Mouse (Mus musculus): ENCODE data around the gene Hrh3. TPM values are rescaled to one million over a fixed set of nuclear protein-coding genes. Genes with fewer than 3 reads are reported as not detected.

The Hrh3 gene
- total and polyA plus RNA-seq, 3 experiments = 0.11 TPM; not detected in 2

DNA sequence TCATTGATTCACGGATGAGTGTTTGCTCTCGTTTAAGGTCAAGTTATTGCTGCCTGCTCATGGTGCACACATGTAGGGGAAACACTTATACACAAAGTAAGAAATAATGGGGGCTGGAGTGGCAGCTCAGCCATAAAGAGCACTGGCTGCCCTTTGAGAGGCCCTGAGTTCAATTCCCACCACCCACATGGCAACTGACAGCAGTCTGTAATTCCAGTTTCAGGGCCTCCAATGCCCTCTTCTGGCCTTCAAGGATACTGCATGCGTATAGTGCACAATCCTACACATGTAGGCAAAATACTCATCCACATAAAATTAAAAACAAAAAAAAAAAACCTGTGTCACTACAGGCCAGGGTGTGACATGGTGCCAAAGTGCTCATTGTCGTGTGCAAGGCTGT lies 16.8 kb downstream of the Hrh3 start:
- H3K9me3 ChIP-seq (replicated peaks) = no peaks in the 10 kb centered on the region
- no peak overlapping the region for H3K4me3 ChIP-seq (ENCODE audit: low read depth, low read length)
- TF ChIP-seq CTCF (IDR thresholded peaks at IDR 0.05; ENCODE audit: low read depth, low read length) (no peak), GATA2 (IDR thresholded peaks at IDR 0.05; ENCODE audit: borderline replicate concordance, low read depth, low read length) (no peak), TAL1 (conservative IDR thresholded peaks at IDR 0.05; ENCODE audit: low read depth, low read length) (no peak), GATA1 (IDR thresholded peaks at IDR 0.05; ENCODE audit: borderline replicate concordance, low read length) (no peak), POLR2AphosphoS5 (IDR thresholded peaks at IDR 0.05; ENCODE audit: insufficient replicate concordance, low read depth, low read length) (no peak)
- no peaks in the 10 kb centered on the region for H3K4me1 ChIP-seq (ENCODE audit: insufficient read depth, low read depth, low read length)
- DNase-seq (ENCODE audit: low spot score) (no peak), ATAC-seq (ENCODE audit: extremely low read depth, insufficient number of reproducible peaks, low FRiP score, poor library complexity, severe bottlenecking) (no peak)
- peaks cover 48% of the 10 kb centered on the region for H3K36me3 ChIP-seq (replicated peaks)
- peaks cover 25% of the 10 kb centered on the region for H3K27me3 ChIP-seq (ENCODE audit: insufficient read depth, low read length)

- Histone ChIP-seq H3K27me3 (ENCODE audit: insufficient read depth, low read length) (peaks cover 25% of the 10 kb centered on the region), H3K36me3 (replicated peaks) (peaks cover 57% of the 10 kb centered on the region), H3K4me3 (ENCODE audit: low read depth, low read length) (no peak overlapping the region), H3K9me3 (replicated peaks) (no peaks in the 10 kb centered on the region), H3K4me1 (ENCODE audit: insufficient read depth, low read depth, low read length) (no peaks in the 10 kb centered on the region)
- TF ChIP-seq GATA2 (IDR thresholded peaks at IDR 0.05; ENCODE audit: borderline replicate concordance, low read depth, low read length) = no peak
- TF ChIP-seq POLR2AphosphoS5 (IDR thresholded peaks at IDR 0.05; ENCODE audit: insufficient replicate concordance, low read depth, low read length) = no peak
- TF ChIP-seq TAL1 (conservative IDR thresholded peaks at IDR 0.05; ENCODE audit: low read depth, low read length) = no peak
- no peak for TF ChIP-seq GATA1 (IDR thresholded peaks at IDR 0.05; ENCODE audit: borderline replicate concordance, low read length)
- no peak for TF ChIP-seq CTCF (IDR thresholded peaks at IDR 0.05; ENCODE audit: low read depth, low read length)
- ATAC-seq (ENCODE audit: extremely low read depth, insufficient number of reproducible peaks, low FRiP score, poor library complexity, severe bottlenecking) (no peak), DNase-seq (ENCODE audit: low spot score) (no peak)
These were observed 17.7 kb downstream of the Hrh3 start for GRCm38 (mm10) chr2:180086637-180087027.

- DNase-seq (ENCODE audit: low spot score) (no peak), ATAC-seq (ENCODE audit: extremely low read depth, insufficient number of reproducible peaks, low FRiP score, poor library complexity, severe bottlenecking) (no peak)
- TF ChIP-seq GATA1 (IDR thresholded peaks at IDR 0.05; ENCODE audit: borderline replicate concordance, low read length) (no peak), TAL1 (conservative IDR thresholded peaks at IDR 0.05; ENCODE audit: low read depth, low read length) (no peak), CTCF (IDR thresholded peaks at IDR 0.05; ENCODE audit: low read depth, low read length) (no peak), GATA2 (IDR thresholded peaks at IDR 0.05; ENCODE audit: borderline replicate concordance, low read depth, low read length) (no peak), POLR2AphosphoS5 (IDR thresholded peaks at IDR 0.05; ENCODE audit: insufficient replicate concordance, low read depth, low read length) (no peak)
- Histone ChIP-seq H3K36me3 (replicated peaks) (peaks cover 62% of the 10 kb centered on the region), H3K27me3 (ENCODE audit: insufficient read depth, low read length) (peaks cover 25% of the 10 kb centered on the region), H3K9me3 (replicated peaks) (no peaks in the 10 kb centered on the region), H3K4me3 (ENCODE audit: low read depth, low read length) (no peak overlapping the region), H3K4me1 (ENCODE audit: insufficient read depth, low read depth, low read length) (no peaks in the 10 kb centered on the region)
These were observed 18.2 kb downstream of the Hrh3 start for GRCm38 (mm10) chr2:180085926-180086636.

- Histone ChIP-seq H3K4me1 (ENCODE audit: insufficient read depth, low read depth, low read length) (peaks cover 2% of the 10 kb centered on the region; the same call in 1 of the 2 replicates), H3K27me3 (ENCODE audit: insufficient read depth, low read length) (peaks cover 14% of the 10 kb centered on the region), H3K36me3 (replicated peaks) (peaks cover 74% of the 10 kb centered on the region), H3K9me3 (replicated peaks) (no peaks in the 10 kb centered on the region), H3K4me3 (ENCODE audit: low read depth, low read length) (no peak overlapping the region)
- no peak for TF ChIP-seq GATA2 (IDR thresholded peaks at IDR 0.05; ENCODE audit: borderline replicate concordance, low read depth, low read length)
- no peak for TF ChIP-seq TAL1 (conservative IDR thresholded peaks at IDR 0.05; ENCODE audit: low read depth, low read length)
- TF ChIP-seq GATA1 (IDR thresholded peaks at IDR 0.05; ENCODE audit: borderline replicate concordance, low read length) = no peak
- no peak for TF ChIP-seq POLR2AphosphoS5 (IDR thresholded peaks at IDR 0.05; ENCODE audit: insufficient replicate concordance, low read depth, low read length)
- no peak for TF ChIP-seq CTCF (IDR thresholded peaks at IDR 0.05; ENCODE audit: low read depth, low read length)
- no peak for DNase-seq (ENCODE audit: low spot score)
- no peak for ATAC-seq (ENCODE audit: extremely low read depth, insufficient number of reproducible peaks, low FRiP score, poor library complexity, severe bottlenecking)
These were observed 19.7 kb downstream of the Hrh3 start for GRCm38 (mm10) chr2:180084565-180084964.

DNA sequence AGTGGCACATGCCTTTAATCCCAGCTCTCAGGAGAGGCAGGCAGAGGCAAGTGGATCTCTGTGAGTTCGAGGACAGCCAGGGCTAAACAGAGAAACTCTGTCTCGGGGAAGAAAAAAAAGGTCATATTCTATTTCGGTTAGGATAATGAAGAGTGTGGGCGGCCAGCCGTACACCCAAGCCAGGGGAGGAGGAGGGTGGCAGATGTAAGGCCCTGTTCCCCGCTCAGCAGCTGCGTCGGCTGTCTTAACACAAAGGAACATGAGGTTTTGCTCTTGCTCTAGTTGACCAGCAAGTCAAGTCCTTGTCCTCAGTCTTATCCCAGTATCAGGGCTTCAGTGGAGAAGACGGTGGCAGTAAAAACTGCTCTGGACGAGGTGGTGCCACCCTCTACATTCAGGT lies 21.2 kb downstream of the Hrh3 start:
- DNase-seq (ENCODE audit: low spot score) (no peak), ATAC-seq (ENCODE audit: extremely low read depth, insufficient number of reproducible peaks, low FRiP score, poor library complexity, severe bottlenecking) (no peak)
- H3K27me3 ChIP-seq (ENCODE audit: insufficient read depth, low read length) = no peaks in the 10 kb centered on the region
- TF ChIP-seq TAL1 (conservative IDR thresholded peaks at IDR 0.05; ENCODE audit: low read depth, low read length) = no peak
- TF ChIP-seq GATA2 (IDR thresholded peaks at IDR 0.05; ENCODE audit: borderline replicate concordance, low read depth, low read length) = no peak
- no peak for TF ChIP-seq GATA1 (IDR thresholded peaks at IDR 0.05; ENCODE audit: borderline replicate concordance, low read length)
- TF ChIP-seq CTCF (IDR thresholded peaks at IDR 0.05; ENCODE audit: low read depth, low read length) = no peak
- no peak for TF ChIP-seq POLR2AphosphoS5 (IDR thresholded peaks at IDR 0.05; ENCODE audit: insufficient replicate concordance, low read depth, low read length)
- H3K4me1 ChIP-seq (ENCODE audit: insufficient read depth, low read depth, low read length) = peaks cover 5% of the 10 kb centered on the region
- no peaks in the 10 kb centered on the region for H3K9me3 ChIP-seq (replicated peaks)
- peaks cover 88% of the 10 kb centered on the region for H3K36me3 ChIP-seq (replicated peaks)
- no peak overlapping the region for H3K4me3 ChIP-seq (ENCODE audit: low read depth, low read length)

DNA sequence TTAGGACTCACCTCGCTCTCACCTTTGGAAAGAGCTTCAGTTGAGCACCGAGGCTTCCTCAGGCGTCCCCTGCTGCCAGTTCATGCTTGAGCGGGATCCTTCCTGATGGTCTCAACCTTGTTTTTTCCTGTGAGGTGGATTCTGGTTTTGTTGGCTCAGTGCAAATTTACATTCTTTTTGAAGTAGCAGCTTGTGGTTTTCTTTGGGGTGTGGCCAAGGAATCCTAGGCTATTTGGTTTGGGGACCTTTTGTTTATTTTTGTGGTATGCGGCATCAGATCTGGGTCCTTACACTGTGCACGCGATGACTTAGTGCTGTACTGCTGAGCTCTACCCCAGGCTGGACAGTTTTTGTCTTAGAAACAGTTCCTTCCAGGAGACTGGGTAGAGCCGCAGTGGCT lies 23.6 kb downstream of the Hrh3 start:
- Histone ChIP-seq H3K9me3 (replicated peaks) (no peaks in the 10 kb centered on the region), H3K36me3 (replicated peaks) (peaks cover 88% of the 10 kb centered on the region), H3K4me3 (ENCODE audit: low read depth, low read length) (no peak overlapping the region), H3K27me3 (ENCODE audit: insufficient read depth, low read length) (no peaks in the 10 kb centered on the region), H3K4me1 (ENCODE audit: insufficient read depth, low read depth, low read length) (peaks cover 5% of the 10 kb centered on the region)
- DNase-seq (ENCODE audit: low spot score) (no peak), ATAC-seq (ENCODE audit: extremely low read depth, insufficient number of reproducible peaks, low FRiP score, poor library complexity, severe bottlenecking) (no peak)
- TF ChIP-seq GATA1 (IDR thresholded peaks at IDR 0.05; ENCODE audit: borderline replicate concordance, low read length) = no peak
- TF ChIP-seq POLR2AphosphoS5 (IDR thresholded peaks at IDR 0.05; ENCODE audit: insufficient replicate concordance, low read depth, low read length) = no peak
- TF ChIP-seq GATA2 (IDR thresholded peaks at IDR 0.05; ENCODE audit: borderline replicate concordance, low read depth, low read length) = no peak
- TF ChIP-seq CTCF (IDR thresholded peaks at IDR 0.05; ENCODE audit: low read depth, low read length) = no peak
- TF ChIP-seq TAL1 (conservative IDR thresholded peaks at IDR 0.05; ENCODE audit: low read depth, low read length) = no peak
